Mouse (Mus musculus): ENCODE measurements around the gene Smpd2.

GRCm38 (mm10) chr10:41489708-41490517 is at the start of gene Smpd2, which contains the start of gene Ppil6:
- no peak for TF ChIP-seq CTCF (IDR thresholded peaks at IDR 0.05; ENCODE audit: borderline replicate concordance, extremely low read depth, insufficient read depth, insufficient read length)
- TF ChIP-seq POLR2A (IDR thresholded peaks at IDR 0.05; ENCODE audit: borderline replicate concordance, extremely low read depth, insufficient read depth, insufficient read length, poor library complexity, severe bottlenecking): 0 out of 2 replicates have a peak, but pooled peaks have one; percentile 6
